Mouse (Mus musculus): ENCODE measurements around the gene Krtcap3. TPM values are rescaled to one million over a fixed set of nuclear protein-coding genes. Genes with fewer than 3 reads are reported as not detected.

Gene Krtcap3
- total and polyA plus RNA-seq, 3 experiments, result 1.2 to 6.4 (median 1.5) TPM

DNA sequence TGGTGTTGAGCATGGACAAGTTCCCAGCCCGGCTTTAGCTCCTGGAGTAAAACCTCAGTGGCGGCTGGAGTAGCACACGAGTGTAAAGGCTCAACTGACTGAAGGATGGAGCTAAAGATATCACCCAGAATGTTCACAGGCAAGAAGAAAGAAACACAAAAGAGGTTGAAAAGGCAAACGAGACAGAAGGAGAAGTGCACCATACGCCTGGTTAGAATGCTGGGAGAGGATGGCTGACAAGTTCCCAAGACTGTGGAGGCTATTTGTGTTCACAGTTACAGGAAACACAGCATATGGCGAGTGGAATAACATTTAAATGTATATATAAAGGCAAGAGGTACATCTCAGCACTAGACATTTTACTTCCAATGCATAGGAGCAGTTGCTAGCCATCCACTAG, 21.5 kb downstream of the Krtcap3 start:
- no peak for DNase-seq
- Histone ChIP-seq H3K27me3 (ENCODE audit: control insufficient read depth, insufficient read depth, low read length) (no peaks in the 10 kb centered on the region), H3K79me2 (replicated peaks; ENCODE audit: control insufficient read depth, insufficient read depth, low read length) (no peaks in the 10 kb centered on the region), H3K4me1 (ENCODE audit: control insufficient read depth, insufficient read depth, low read length) (no peaks in the 10 kb centered on the region), H3K9ac (ENCODE audit: low read depth, low read length) (no peak overlapping the region), H3K36me3 (ENCODE audit: control insufficient read depth, insufficient read depth, low read length) (no peaks in the 10 kb centered on the region), H3K27ac (no peak overlapping the region), H3K4me3 (no peak overlapping the region)
- no peak for TF ChIP-seq POLR2A (IDR thresholded peaks at IDR 0.05; ENCODE audit: insufficient read depth, low read depth, low read length)
- WGBS, result 86% methylated on average over 6 of the region's 6 CpGs
- intact Hi-C loops (cut with DNase I), result no loop called here

DNA sequence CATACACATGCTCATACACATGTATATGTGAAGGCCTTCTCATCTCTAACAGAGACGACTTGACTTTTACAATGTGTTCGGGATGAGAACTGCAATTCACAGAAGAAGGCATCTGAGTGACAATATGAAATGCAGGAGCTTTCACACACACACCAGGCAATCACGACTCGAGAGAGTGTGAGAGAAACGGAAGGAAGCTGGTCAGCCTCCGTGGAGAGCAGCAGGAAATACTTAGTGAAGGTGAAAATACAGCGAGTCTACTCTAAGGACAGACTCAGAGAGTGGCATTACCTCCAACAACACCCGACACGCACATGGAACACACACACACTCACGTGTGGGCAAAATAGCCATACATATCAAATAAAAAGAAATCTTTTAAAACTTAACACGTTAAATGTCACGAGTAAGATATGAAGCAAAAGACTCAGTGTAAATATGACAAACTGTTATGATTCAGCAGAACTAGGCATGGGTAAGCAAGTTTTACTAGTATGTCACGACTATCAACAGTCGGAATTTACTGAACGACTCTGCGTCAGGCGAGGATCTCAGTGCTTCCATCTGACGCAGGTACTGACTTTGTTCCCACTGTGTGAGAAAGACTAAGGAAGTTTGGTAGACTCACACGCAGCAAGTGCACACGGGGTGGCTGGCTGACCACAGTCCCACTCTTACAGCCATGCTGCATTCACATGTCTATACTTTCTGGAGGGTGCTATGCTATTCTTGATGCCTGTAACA, 27.9 kb downstream of the Krtcap3 start:
- no peak overlapping the region for H3K27ac ChIP-seq
- no peak overlapping the region for H3K9ac ChIP-seq (ENCODE audit: low read depth, low read length)
- WGBS, result 77% methylated on average over 20 of the region's 20 CpGs
- intact Hi-C loops (cut with DNase I), result no loop called here
- no peaks in the 10 kb centered on the region; the same call in 1 of the 2 replicates for H3K36me3 ChIP-seq (ENCODE audit: control insufficient read depth, insufficient read depth, low read length)
- no peak for TF ChIP-seq CTCF (IDR thresholded peaks at IDR 0.05)
- no peak for TF ChIP-seq EP300 (IDR thresholded peaks at IDR 0.05; ENCODE audit: insufficient read depth, low read depth, low read length)
- TF ChIP-seq POLR2A (IDR thresholded peaks at IDR 0.05; ENCODE audit: insufficient read depth, low read depth, low read length), result no peak
- H3K27me3 ChIP-seq (ENCODE audit: control insufficient read depth, insufficient read depth, low read length), result no peaks in the 10 kb centered on the region
- no peak for DNase-seq
- H3K4me3 ChIP-seq, result no peak overlapping the region
- no peaks in the 10 kb centered on the region for H3K4me1 ChIP-seq (ENCODE audit: control insufficient read depth, insufficient read depth, low read length)
- H3K79me2 ChIP-seq (replicated peaks; ENCODE audit: control insufficient read depth, insufficient read depth, low read length), result no peaks in the 10 kb centered on the region

DNA sequence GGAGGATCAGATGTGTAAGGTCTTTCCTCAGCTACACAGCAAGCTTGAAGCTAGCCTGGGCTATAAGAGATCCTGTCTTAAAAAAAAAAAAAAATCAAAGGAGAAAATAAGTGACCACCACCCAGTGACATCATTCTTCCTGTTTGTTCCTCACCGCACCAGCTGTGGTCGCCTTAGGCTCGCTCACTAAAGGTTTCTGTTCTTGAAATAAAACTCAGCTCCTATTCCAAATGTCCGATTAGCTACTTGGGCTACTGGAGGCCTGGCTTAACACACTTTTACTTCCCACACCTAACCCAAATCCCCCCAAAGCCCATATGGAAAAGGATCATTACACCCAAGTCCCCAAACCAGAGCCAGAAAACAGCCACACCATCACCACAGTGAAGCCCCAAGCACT, 36.7 kb downstream of the Krtcap3 start:
- Histone ChIP-seq H3K4me3 (no peak overlapping the region), H3K36me3 (ENCODE audit: control insufficient read depth, insufficient read depth, low read length) (no peaks in the 10 kb centered on the region), H3K27me3 (ENCODE audit: control insufficient read depth, insufficient read depth, low read length) (no peaks in the 10 kb centered on the region), H3K9ac (ENCODE audit: low read depth, low read length) (no peak overlapping the region), H3K79me2 (replicated peaks; ENCODE audit: control insufficient read depth, insufficient read depth, low read length) (no peaks in the 10 kb centered on the region), H3K27ac (peak overlapping the region; percentile 28), H3K4me1 (ENCODE audit: control insufficient read depth, insufficient read depth, low read length) (peaks cover 3% of the 10 kb centered on the region)
- 32% methylated on average over 4 of the region's 4 CpGs for WGBS
- no peak for TF ChIP-seq CTCF (IDR thresholded peaks at IDR 0.05)
- no peak for TF ChIP-seq EP300 (IDR thresholded peaks at IDR 0.05; ENCODE audit: insufficient read depth, low read depth, low read length)
- TF ChIP-seq POLR2A (IDR thresholded peaks at IDR 0.05; ENCODE audit: insufficient read depth, low read depth, low read length), result no peak
- intact Hi-C loops (cut with DNase I), result no loop called here
- DNase-seq, result peak in 1 of 2 experiments; percentile 18

DNA sequence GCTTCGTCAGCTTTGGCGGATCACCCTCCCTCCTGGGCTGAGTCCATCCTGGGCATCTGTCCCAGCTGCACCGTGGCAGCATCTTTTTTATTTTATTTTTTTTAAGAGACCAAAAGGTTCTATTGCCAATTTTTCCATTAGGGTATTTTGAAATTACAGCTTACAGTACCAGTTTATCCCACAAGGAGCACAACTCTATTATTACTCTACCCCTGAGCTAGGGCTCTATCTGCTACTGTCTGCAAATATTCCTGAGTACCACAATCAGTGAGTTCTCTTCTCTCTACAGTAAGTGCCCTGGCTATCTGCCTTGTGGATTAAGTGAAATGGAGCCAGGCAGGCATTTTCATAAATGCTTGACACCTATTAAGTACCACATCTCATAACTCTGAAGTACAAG, 37.2 kb downstream of the Krtcap3 start:
- no peak for DNase-seq
- 19% methylated on average over 3 of the region's 3 CpGs for WGBS
- H3K79me2 ChIP-seq (replicated peaks; ENCODE audit: control insufficient read depth, insufficient read depth, low read length), result no peaks in the 10 kb centered on the region
- H3K27ac ChIP-seq, result peak overlapping the region; percentile 28
- no peaks in the 10 kb centered on the region for H3K36me3 ChIP-seq (ENCODE audit: control insufficient read depth, insufficient read depth, low read length)
- H3K9ac ChIP-seq (ENCODE audit: low read depth, low read length), result no peak overlapping the region
- peaks cover 3% of the 10 kb centered on the region for H3K4me1 ChIP-seq (ENCODE audit: control insufficient read depth, insufficient read depth, low read length)
- TF ChIP-seq CTCF (IDR thresholded peaks at IDR 0.05), result peak; percentile 12; the same call in 1 of the 2 replicates
- TF ChIP-seq EP300 (IDR thresholded peaks at IDR 0.05; ENCODE audit: insufficient read depth, low read depth, low read length), result no peak
- TF ChIP-seq POLR2A (IDR thresholded peaks at IDR 0.05; ENCODE audit: insufficient read depth, low read depth, low read length), result no peak
- intact Hi-C loops (cut with DNase I), result no loop called here
- no peaks in the 10 kb centered on the region for H3K27me3 ChIP-seq (ENCODE audit: control insufficient read depth, insufficient read depth, low read length)
- H3K4me3 ChIP-seq, result no peak overlapping the region

DNA sequence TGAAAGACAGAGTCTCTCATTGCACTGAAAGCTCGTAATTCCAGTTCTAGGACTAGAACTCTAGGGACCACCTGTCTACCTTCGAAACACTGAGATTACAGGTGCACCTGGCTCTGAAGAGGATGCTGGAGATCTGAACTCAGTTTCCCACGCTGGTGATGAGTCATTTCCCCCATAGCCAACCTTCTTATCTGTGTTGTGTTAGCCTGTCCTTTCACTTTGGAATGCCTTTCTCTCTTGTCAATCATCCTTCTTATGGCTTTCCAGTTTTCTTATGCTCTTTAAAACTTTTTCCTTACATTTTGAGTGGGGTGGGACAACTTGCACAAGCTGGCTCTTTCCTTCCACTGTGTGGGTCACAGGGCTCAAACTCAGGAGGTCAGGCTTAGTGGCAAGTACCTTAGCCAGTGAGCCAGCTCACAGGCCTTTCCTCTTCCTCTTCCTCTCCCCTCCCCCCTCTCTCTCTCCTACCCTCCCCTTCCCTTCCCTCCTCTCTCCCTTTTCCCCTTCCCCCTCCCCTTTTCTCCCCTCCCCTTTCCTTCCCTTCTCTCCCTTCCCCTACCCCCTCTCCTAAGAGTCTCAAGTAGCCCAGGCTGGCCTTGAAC, 38.2 kb downstream of the Krtcap3 start:
- intact Hi-C loops (cut with DNase I), result loop anchor here (10.0 kb wide), 1 partner anchor 235 kb away; the partner anchor contains the start of gene Cad

More for the DNA sequence above, 38.2 kb downstream of the Krtcap3 start:
- TF ChIP-seq POLR2A (IDR thresholded peaks at IDR 0.05; ENCODE audit: insufficient read depth, low read depth, low read length), result no peak
- TF ChIP-seq EP300 (IDR thresholded peaks at IDR 0.05; ENCODE audit: insufficient read depth, low read depth, low read length), result no peak
- TF ChIP-seq CTCF (IDR thresholded peaks at IDR 0.05), result no peak
- H3K27me3 ChIP-seq (ENCODE audit: control insufficient read depth, insufficient read depth, low read length), result no peaks in the 10 kb centered on the region
- WGBS, result 58% methylated on average over 3 of the region's 3 CpGs
- no peak overlapping the region for H3K27ac ChIP-seq
- no peak for DNase-seq
- H3K36me3 ChIP-seq (ENCODE audit: control insufficient read depth, insufficient read depth, low read length), result no peaks in the 10 kb centered on the region
- H3K79me2 ChIP-seq (replicated peaks; ENCODE audit: control insufficient read depth, insufficient read depth, low read length), result no peaks in the 10 kb centered on the region
- H3K4me3 ChIP-seq, result no peak overlapping the region
- H3K9ac ChIP-seq (ENCODE audit: low read depth, low read length), result no peak overlapping the region
- H3K4me1 ChIP-seq (ENCODE audit: control insufficient read depth, insufficient read depth, low read length), result peaks cover 3% of the 10 kb centered on the region
